Mouse (Mus musculus): Measurements from ENCODE around the gene Etv6.

GRCm38 (mm10) chr6:134039351-134039750, 3.9 kb downstream of the Etv6 start:
- TF ChIP-seq CTCF (IDR thresholded peaks at IDR 0.05; ENCODE audit: borderline replicate concordance, extremely low read depth, insufficient read depth, insufficient read length) = no peak
- no peak for TF ChIP-seq POLR2A (IDR thresholded peaks at IDR 0.05; ENCODE audit: borderline replicate concordance, extremely low read depth, insufficient read depth, insufficient read length, poor library complexity, severe bottlenecking)
